Mouse (Mus musculus) midbrain, embryonic 11.5 days (tissue): ENCODE results near the gene Lrba. TPM values are rescaled to one million over a fixed set of nuclear protein-coding genes. Genes with fewer than 3 reads are reported as not detected.

Experiments
- ATAC-seq: fragments of 200-750 bp; cut with Nextera tagmentation; 2 replicates; pipeline ENCODE4 v1.8.0; 2017; ENCODE audit warnings: moderate TSS enrichment, moderate library complexity; ENCODE audit not compliant: low FRiP score
- DNase-seq: peaks from one replicate; pipeline ENCODE4 v3.0.0; 2015; ENCODE audit warnings: low spot score; ENCODE audit errors: missing footprints
- H3K27ac ChIP-seq: fragments of 300-500 bp; sonication (generic); 2 replicates; pipeline ENCODE4 v1.5.1; 2014; ENCODE audit warnings: low read depth, low read length
- H3K27me3 ChIP-seq: fragments of 300-500 bp; sonication (generic); 2 replicates; pipeline ENCODE4 v1.6.1; 2014; ENCODE audit warnings: mild to moderate bottlenecking, low read length, moderate library complexity, mixed read lengths; ENCODE audit not compliant: control insufficient read depth, insufficient read depth
- H3K36me3 ChIP-seq: fragments of 300-500 bp; sonication (generic); 2 replicates; pipeline ENCODE4 v1.6.1; 2014; ENCODE audit warnings: mild to moderate bottlenecking, low read length, moderate library complexity, mixed read lengths; ENCODE audit not compliant: control insufficient read depth, insufficient read depth
- H3K4me1 ChIP-seq: fragments of 300-500 bp; sonication (generic); 2 replicates; pipeline ENCODE4 v1.6.1; 2014; ENCODE audit warnings: low read length; ENCODE audit not compliant: control insufficient read depth, insufficient read depth
- H3K4me2 ChIP-seq: fragments of 300-500 bp; sonication (generic); 2 replicates; pipeline ENCODE4 v1.6.1; 2014; ENCODE audit warnings: mild to moderate bottlenecking, moderate library complexity
- H3K4me3 ChIP-seq: fragments of 300-500 bp; sonication (generic); 2 replicates; pipeline ENCODE4 v1.5.1; 2014; ENCODE audit warnings: low read depth, low read length
- H3K9ac ChIP-seq: fragments of 300-500 bp; sonication (generic); 2 replicates; pipeline ENCODE4 v1.6.1; 2014; ENCODE audit warnings: low read length
- H3K9me3 ChIP-seq: fragments of 300-500 bp; sonication (generic); 2 replicates; pipeline ENCODE4 v1.6.1; 2016; ENCODE audit warnings: low read length; ENCODE audit not compliant: control insufficient read depth
- WGBS: fragments of 180-500 bp; shearing (Covaris S2); extraction: QIAGEN DNeasy Blood & Tissue Kit; methylation state at CpG from one replicate; pipeline ENCODE4 v1.1.7; 2014; 5-methylcytosine and 5-hydroxymethylcytosine counted together
- polyA plus RNA-seq: library from polyadenylated mRNA; unstranded; fragments of >200 nt; fragmentation: Nextera tagmentation; extraction: Ambion mirVana; gene quantifications from 2 replicates; pipeline ENCODE4 v1.2.1, GENCODE M21; 2014

Gene Lrba
- polyA plus RNA-seq, 1 experiment from 2014 or later: 7.9 TPM

DNA sequence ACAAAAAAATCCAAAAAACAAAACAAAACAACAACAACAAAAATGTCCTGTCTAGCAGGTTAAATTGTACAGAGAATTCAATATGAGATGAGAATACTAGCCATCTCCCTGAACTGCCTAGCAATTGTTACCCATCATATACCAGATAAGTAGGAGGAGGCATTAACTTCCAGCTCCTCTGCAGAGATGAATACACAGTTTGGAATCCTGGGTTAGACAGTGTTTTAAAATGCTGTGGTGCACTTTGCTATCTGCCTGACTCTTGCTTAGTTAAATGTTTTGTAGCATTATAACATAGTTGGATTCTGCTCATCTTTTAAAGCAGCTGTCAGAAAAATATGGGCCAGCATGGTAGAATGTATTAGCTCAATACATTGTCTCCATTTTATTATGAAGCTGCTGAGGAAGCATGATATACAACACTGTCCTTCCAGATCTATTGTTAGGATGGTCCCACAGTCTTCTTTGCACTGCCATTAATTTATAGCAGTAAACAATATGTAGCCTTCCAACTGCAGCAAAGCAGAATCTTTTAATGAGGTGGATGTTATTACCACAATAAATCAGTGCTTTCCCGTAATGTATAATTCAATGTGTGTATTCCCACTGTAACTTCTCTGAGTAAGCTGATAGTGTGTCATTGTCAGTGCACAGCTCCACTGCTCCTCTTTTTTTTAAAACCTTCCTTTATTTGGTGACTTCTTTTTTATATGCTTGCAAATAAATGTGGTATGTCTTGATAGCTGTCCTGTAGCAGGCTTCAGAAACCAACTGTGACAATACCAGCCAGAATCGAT lies 414.3 kb downstream of the Lrba start:
- Histone ChIP-seq H3K4me1 (peaks cover 3% of the 10 kb centered on the region; the same call in 1 of the 2 replicates), H3K27ac (no peak overlapping the region), H3K9ac (no peak overlapping the region), H3K4me2 (no peak overlapping the region), H3K36me3 (no peaks in the 10 kb centered on the region), H3K9me3 (no peaks in the 10 kb centered on the region), H3K27me3 (no peaks in the 10 kb centered on the region), H3K4me3 (no peak overlapping the region)
- WGBS: 92% methylated on average over 2 of the region's 2 CpGs
- ATAC-seq (no peak), DNase-seq (peak; percentile 73)

- no peak for DNase-seq
- Histone ChIP-seq H3K4me3 (no peak overlapping the region), H3K4me1 (no peaks in the 10 kb centered on the region), H3K27me3 (no peaks in the 10 kb centered on the region), H3K4me2 (no peak overlapping the region), H3K9ac (no peak overlapping the region), H3K27ac (no peak overlapping the region), H3K36me3 (no peaks in the 10 kb centered on the region), H3K9me3 (no peaks in the 10 kb centered on the region)
- no peak for ATAC-seq
- 86% methylated on average over 5 of the region's 5 CpGs for WGBS
These were observed 416.9 kb downstream of the Lrba start for GRCm38 (mm10) chr3:86641393-86641792.

GRCm38 (mm10) chr3:86641796-86642195 lies 417.3 kb downstream of the Lrba start:
- Histone ChIP-seq H3K4me3 (no peak overlapping the region), H3K4me2 (no peak overlapping the region), H3K27me3 (no peaks in the 10 kb centered on the region), H3K36me3 (no peaks in the 10 kb centered on the region), H3K9me3 (no peaks in the 10 kb centered on the region), H3K4me1 (no peaks in the 10 kb centered on the region), H3K27ac (no peak overlapping the region), H3K9ac (no peak overlapping the region)
- DNase-seq (no peak), ATAC-seq (no peak)

GRCm38 (mm10) chr3:86646771-86647170 lies 422.3 kb downstream of the Lrba start:
- Histone ChIP-seq H3K9me3 (no peaks in the 10 kb centered on the region), H3K36me3 (no peaks in the 10 kb centered on the region), H3K9ac (no peak overlapping the region), H3K4me3 (no peak overlapping the region), H3K4me1 (no peaks in the 10 kb centered on the region), H3K4me2 (no peak overlapping the region), H3K27ac (no peak overlapping the region), H3K27me3 (no peaks in the 10 kb centered on the region)
- WGBS: 78% methylated on average over 2 of the region's 2 CpGs
- DNase-seq (peak; percentile 72), ATAC-seq (no peak)

DNA sequence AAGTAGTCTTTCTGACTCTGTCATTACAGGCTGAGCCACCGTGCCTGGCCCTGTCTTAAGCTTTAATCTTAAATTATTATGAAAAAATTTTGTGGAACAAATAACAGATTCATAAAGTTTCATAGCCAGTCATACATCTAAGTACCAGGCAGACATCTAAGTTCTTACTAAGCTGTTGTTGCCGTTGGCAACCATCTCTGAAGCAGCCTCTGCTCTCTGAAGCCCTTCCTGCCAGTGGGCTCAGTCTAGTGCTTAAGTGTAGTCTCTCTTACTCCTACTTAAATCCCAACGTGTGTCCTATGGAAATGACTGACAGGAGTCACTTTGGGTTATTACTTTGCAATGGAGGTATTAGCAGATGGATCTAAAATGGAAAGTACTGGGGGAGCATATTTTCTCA lies 426.5 kb downstream of the Lrba start:
- H3K36me3 ChIP-seq: no peaks in the 10 kb centered on the region
- H3K27ac ChIP-seq: no peak overlapping the region
- no peak overlapping the region for H3K4me2 ChIP-seq
- H3K4me1 ChIP-seq: no peaks in the 10 kb centered on the region
- no peak overlapping the region for H3K9ac ChIP-seq
- H3K9me3 ChIP-seq: no peaks in the 10 kb centered on the region
- H3K27me3 ChIP-seq: no peaks in the 10 kb centered on the region
- no peak overlapping the region for H3K4me3 ChIP-seq
- WGBS: 55% methylated on average over 3 of the region's 3 CpGs
- DNase-seq: no peak
- no peak for ATAC-seq

DNA sequence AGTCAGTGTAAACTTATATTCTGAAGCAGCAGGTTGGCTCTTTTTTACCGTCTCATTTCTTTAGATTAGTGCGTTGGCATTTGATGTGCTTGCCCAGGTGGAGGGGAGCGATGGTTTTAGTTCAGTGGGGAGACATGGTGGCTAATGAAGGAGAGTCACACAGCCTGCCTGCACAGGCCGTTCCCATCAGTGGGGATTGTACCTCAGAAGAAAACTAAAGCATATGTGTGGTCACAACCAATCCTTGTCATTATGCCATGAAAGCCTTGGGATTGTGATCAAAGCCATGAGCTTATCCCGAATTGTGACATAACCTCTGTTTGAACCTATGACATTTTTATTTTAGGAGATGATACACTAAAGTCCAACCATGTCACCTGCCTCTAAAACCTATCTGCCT lies 434.8 kb downstream of the Lrba start:
- no peaks in the 10 kb centered on the region for H3K27me3 ChIP-seq
- H3K4me3 ChIP-seq: no peak overlapping the region
- no peaks in the 10 kb centered on the region for H3K36me3 ChIP-seq
- H3K27ac ChIP-seq: no peak overlapping the region
- H3K9ac ChIP-seq: no peak overlapping the region
- H3K9me3 ChIP-seq: no peaks in the 10 kb centered on the region
- H3K4me1 ChIP-seq: no peaks in the 10 kb centered on the region
- ATAC-seq (no peak), DNase-seq (no peak)
- 69% methylated on average over 5 of the region's 5 CpGs for WGBS
- H3K4me2 ChIP-seq: no peak overlapping the region

GRCm38 (mm10) chr3:86664399-86664798 lies 439.9 kb downstream of the Lrba start:
- Histone ChIP-seq H3K9ac (no peak overlapping the region), H3K27me3 (no peaks in the 10 kb centered on the region), H3K27ac (no peak overlapping the region), H3K4me3 (no peak overlapping the region), H3K4me2 (no peak overlapping the region), H3K4me1 (no peaks in the 10 kb centered on the region), H3K36me3 (no peaks in the 10 kb centered on the region), H3K9me3 (no peaks in the 10 kb centered on the region)
- 78% methylated on average over 3 of the region's 3 CpGs for WGBS
- DNase-seq (peak; percentile 41), ATAC-seq (no peak)

GRCm38 (mm10) chr3:86668146-86668545 lies 443.7 kb downstream of the Lrba start:
- no peak overlapping the region for H3K4me2 ChIP-seq
- ATAC-seq (no peak), DNase-seq (peak; percentile 45)
- H3K9ac ChIP-seq: no peak overlapping the region
- no peaks in the 10 kb centered on the region for H3K9me3 ChIP-seq
- H3K27ac ChIP-seq: no peak overlapping the region
- H3K36me3 ChIP-seq: no peaks in the 10 kb centered on the region
- no peaks in the 10 kb centered on the region for H3K27me3 ChIP-seq
- 75% methylated on average over 8 of the region's 8 CpGs for WGBS
- no peak overlapping the region for H3K4me3 ChIP-seq
- no peaks in the 10 kb centered on the region for H3K4me1 ChIP-seq

- H3K9ac ChIP-seq: no peak overlapping the region
- no peaks in the 10 kb centered on the region for H3K4me1 ChIP-seq
- DNase-seq (no peak), ATAC-seq (no peak)
- no peaks in the 10 kb centered on the region for H3K36me3 ChIP-seq
- H3K4me2 ChIP-seq: no peak overlapping the region
- H3K27ac ChIP-seq: no peak overlapping the region
- H3K9me3 ChIP-seq: no peaks in the 10 kb centered on the region
- no peaks in the 10 kb centered on the region for H3K27me3 ChIP-seq
- 53% methylated on average over 2 of the region's 2 CpGs for WGBS
- no peak overlapping the region for H3K4me3 ChIP-seq
These were observed 453.2 kb downstream of the Lrba start for GRCm38 (mm10) chr3:86677573-86678155.
